Mouse (Mus musculus) thymus, postnatal 10 days (tissue): ENCODE measurements around the gene Cd79a.
"Not testable (repeated sequence)": the region's sequence is repeated elsewhere in the genome, so short reads cannot be mapped to it uniquely, and the experiment has no call there.

Source experiments
- DNase-seq, 2 experiments: peaks; one replicate each; pipeline ENCODE4 v3.0.0; 2021; ENCODE audit warnings: low spot score in 2 of 2

Cd79a gene

GRCm38 (mm10) chr7:24885468-24886307 is 11.5 kb upstream of the Cd79a start:
- DNase-seq = no peak

- DNase-seq = no peak
These were observed 10.9 kb upstream of the Cd79a start for GRCm38 (mm10) chr7:24886308-24886633.

- DNase-seq = no peak
These were observed 10.1 kb upstream of the Cd79a start for GRCm38 (mm10) chr7:24887096-24887495.

- no peak for DNase-seq
These were observed 7.6 kb upstream of the Cd79a start for GRCm38 (mm10) chr7:24889431-24890220.

- DNase-seq = peak; percentile 57 to 76
These were observed 6.6 kb upstream of the Cd79a start for GRCm38 (mm10) chr7:24890281-24891216.

- no peak for DNase-seq
These were observed 5.7 kb upstream of the Cd79a start for GRCm38 (mm10) chr7:24891241-24892124.

GRCm38 (mm10) chr7:24892125-24892583 is 5.0 kb upstream of the Cd79a start:
- DNase-seq = no peak

GRCm38 (mm10) chr7:24895749-24896148 is 1.4 kb upstream of the Cd79a start:
- not testable (repeated sequence) for DNase-seq

- no peak for DNase-seq
These were observed 912 bp upstream of the Cd79a start for GRCm38 (mm10) chr7:24896269-24896668.

GRCm38 (mm10) chr7:24897959-24898358 is 778 bp downstream of the Cd79a start:
- DNase-seq = no peak

- no peak for DNase-seq
These were observed 3.9 kb downstream of the Cd79a start for GRCm38 (mm10) chr7:24901114-24901513.

GRCm38 (mm10) chr7:24901842-24902241 is 4.7 kb downstream of the Cd79a start:
- DNase-seq = no peak

- DNase-seq = no peak
These were observed 5.1 kb downstream of the Cd79a start for GRCm38 (mm10) chr7:24902264-24902629.

GRCm38 (mm10) chr7:24902630-24903443 is 5.7 kb downstream of the Cd79a start, which contains the start of gene Arhgef1:
Gene Arhgef1, plus strand, starts transcription at chr7:24902912.
- DNase-seq = peak; percentile 72 to 83

GRCm38 (mm10) chr7:24903444-24903825 is 6.3 kb downstream of the Cd79a start:
- no peak for DNase-seq

GRCm38 (mm10) chr7:24904070-24904483 is 6.9 kb downstream of the Cd79a start:
- peak; percentile 96 to 97 for DNase-seq

- DNase-seq = peak; percentile 53 to 57
These were observed 7.8 kb downstream of the Cd79a start for GRCm38 (mm10) chr7:24904936-24905335.

- DNase-seq = no peak
These were observed 9.4 kb downstream of the Cd79a start for GRCm38 (mm10) chr7:24906551-24906950.

GRCm38 (mm10) chr7:24907211-24907748 is 10.1 kb downstream of the Cd79a start:
- peak; percentile 80 to 83 for DNase-seq

GRCm38 (mm10) chr7:24912480-24912879 is 15.3 kb downstream of the Cd79a start:
- no peak for DNase-seq
